Mouse (Mus musculus) layer of hippocampus, adult 18-20 months (tissue): ENCODE data around the gene Mrvi1. TPM values are rescaled to one million over a fixed set of nuclear protein-coding genes. Genes with fewer than 3 reads are reported as not detected.
A peak's percentile ranks its signal among the peaks of the same experiment; 100 is the strongest.

Experiments used
- DNase-seq, 2 experiments: peaks; one replicate each; pipeline ENCODE4 v3.0.0; 2022; ENCODE audit warnings: low spot score in 2 of 2
- total RNA-seq, 2 experiments: library from RNA; stranded (reverse); gene quantifications; 2 replicates each; pipeline ENCODE4 v1.2.3; 2021

Mrvi1 gene
- total RNA-seq, 2 experiments from 2014 or later = 1.1 to 1.7 TPM

GRCm38 (mm10) chr7:110834522-110834921, 147.7 kb downstream of the Mrvi1 start:
- no peak for DNase-seq

- DNase-seq = no peak
Measured at GRCm38 (mm10) chr7:110834018-110834417, 148.2 kb downstream of the Mrvi1 start.

DNA sequence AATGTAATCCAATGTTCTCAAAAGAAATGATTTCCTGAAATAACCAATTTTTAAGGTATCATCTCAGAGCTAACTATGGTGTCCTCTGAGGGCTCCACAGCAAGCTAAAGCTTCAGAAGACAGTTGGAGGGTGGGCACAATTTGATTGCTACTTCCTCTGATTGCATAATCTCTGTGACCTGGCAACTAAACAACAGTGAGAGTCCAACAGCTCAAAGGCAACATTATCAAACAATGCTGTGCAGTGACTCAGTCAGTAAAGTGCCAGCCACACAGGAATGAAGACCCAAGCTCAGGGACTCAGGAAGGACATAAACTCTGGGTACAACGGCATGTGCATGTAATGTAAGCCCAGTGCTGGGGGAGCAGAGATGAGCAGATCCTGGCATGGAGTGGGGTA, 149.2 kb downstream of the Mrvi1 start:
- no peak for DNase-seq

DNA sequence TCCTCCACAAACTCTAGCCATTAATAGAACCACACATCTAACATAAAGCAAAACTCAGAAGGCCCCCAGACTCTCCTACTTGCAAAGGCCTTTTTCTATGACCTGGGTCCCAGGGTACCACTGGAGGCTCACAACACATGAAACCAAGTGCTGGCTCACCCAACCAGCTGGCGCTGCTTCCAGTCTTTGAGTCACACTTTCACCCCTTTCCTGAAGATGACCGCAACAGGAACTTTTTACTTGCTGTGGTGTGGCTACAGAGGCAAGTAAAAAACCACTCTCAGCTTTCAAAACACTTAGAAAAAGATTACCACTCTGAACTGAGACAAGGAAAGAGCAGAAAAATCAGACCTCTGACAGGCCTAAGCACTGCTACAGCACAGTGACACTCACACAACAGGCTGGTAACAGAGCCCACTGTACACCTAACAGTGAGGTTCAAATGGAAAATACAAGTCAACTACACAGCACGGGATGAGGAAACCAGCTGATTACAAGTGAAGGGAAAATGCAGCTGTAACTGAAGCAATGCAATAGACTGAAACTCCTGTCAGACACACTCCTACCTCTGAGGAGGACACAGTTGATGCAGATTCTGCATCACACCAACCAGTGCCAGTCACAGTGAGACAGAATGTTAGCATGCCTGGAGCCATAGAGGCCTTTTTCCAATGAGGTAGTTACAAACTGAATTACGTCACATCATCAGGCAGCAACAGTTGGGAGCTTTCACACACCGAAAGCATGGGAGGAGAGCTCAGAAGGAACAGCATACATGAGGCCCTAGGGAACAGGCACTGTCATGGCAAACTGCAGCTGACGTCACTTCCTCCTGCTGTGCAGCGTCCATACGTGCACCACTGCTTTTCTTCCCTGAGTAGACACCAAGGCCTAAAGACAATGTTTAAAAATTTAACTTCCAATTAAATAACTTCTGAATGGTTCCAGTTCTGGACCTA, 158.0 kb downstream of the Mrvi1 start:
- DNase-seq = no peak

GRCm38 (mm10) chr7:110823593-110823992, 158.7 kb downstream of the Mrvi1 start:
- no peak for DNase-seq

GRCm38 (mm10) chr7:110823076-110823475, 159.2 kb downstream of the Mrvi1 start:
- DNase-seq = no peak

GRCm38 (mm10) chr7:110822055-110822454, 160.2 kb downstream of the Mrvi1 start:
- no peak for DNase-seq

GRCm38 (mm10) chr7:110821653-110822052, 160.6 kb downstream of the Mrvi1 start:
- peak in 1 of 2 experiments; percentile 61 for DNase-seq

DNA sequence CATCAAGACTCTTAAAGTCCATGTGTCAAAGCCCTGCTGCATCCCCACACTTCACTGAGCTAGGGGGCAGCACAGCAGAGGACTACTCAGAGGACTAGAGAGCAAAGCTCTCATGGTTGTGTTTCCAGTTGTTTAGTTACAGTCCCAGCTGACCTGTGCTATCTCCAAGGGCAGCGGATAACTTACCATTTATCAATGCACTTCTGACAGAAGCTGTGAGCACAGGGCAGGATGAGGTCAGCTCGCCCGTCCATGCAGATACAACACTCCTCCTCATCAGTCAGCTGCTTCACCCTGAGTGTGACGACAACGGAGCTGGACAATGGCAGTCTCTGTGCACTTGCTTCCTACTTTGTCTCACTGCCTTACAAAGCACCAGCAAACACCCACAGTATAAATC, 161.2 kb downstream of the Mrvi1 start:
- DNase-seq = peak in 1 of 2 experiments; percentile 47

DNA sequence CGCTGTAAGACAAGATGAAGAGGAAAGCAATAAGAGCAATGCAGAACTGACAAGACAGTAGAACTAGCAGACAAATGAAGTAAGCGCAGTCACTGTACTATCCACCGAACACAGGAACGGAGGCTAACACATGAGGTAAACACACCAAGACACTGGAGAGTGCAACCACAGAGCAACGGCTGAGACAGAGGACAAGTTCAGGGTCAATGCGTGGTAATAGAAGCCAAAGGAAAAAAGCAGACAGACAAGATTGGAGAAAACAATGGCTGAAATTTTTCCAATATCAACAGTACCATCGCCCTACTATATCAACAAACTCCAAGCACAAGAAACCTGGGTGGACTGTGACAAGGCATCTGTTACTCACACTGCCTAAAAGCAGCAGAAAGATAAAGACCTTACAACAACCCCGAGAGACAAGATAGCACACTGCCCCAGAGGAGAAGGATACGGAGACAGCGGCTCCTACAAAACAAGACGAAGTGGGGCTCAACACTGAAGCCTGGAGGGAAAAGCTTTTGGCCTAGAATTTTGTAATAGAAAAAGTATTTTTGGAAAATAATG, 163.4 kb downstream of the Mrvi1 start:
- DNase-seq = no peak

Other genes with a start within 250 kb of the Mrvi1 start
- gene Ampd3, start 214.3 kb downstream of the Mrvi1 start, total RNA-seq = 10 to 100 TPM; 23.8 to 24.5 TPM
- 10 to 100 TPM; 79.8 to 82.2 TPM for gene Rnf141, start 138.0 kb downstream of the Mrvi1 start, total RNA-seq
- 1 to 10 TPM; 1.3 to 1.9 TPM for gene Lyve1, start 119.2 kb downstream of the Mrvi1 start, total RNA-seq
- gene Ctr9, start 46.5 kb upstream of the Mrvi1 start, total RNA-seq = 10 to 100 TPM; 43.8 to 43.9 TPM
- 100 to 1,000 TPM; 609 to 616 TPM for gene Eif4g2, start 100.6 kb upstream of the Mrvi1 start, total RNA-seq